Mouse (Mus musculus) cerebellum, adult 2 months (tissue): ENCODE measurements around the gene Ntm.

Experiments used
- CTCF ChIP-seq: fragments of 200-500 bp; IDR thresholded peaks from 2 replicates; pipeline ENCODE4 v1.5.1; 2011; ENCODE audit warnings: low read depth, mild to moderate bottlenecking, control low read depth, low read length, moderate library complexity, borderline replicate concordance; ENCODE audit not compliant: insufficient read depth
- POLR2A ChIP-seq: fragments of 200-500 bp; IDR thresholded peaks from 2 replicates; pipeline ENCODE4 v1.6.1; 2011; ENCODE audit warnings: low read length, control low read depth, borderline replicate concordance; ENCODE audit not compliant: insufficient read depth

- TF ChIP-seq POLR2A, result no peak
- TF ChIP-seq CTCF, result no peak
Observed at GRCm38 (mm10) chr9:29881614-29882013, 81.3 kb downstream of the Ntm start.
